Mouse (Mus musculus) C2C12 (cell line): ENCODE measurements around the gene Ttll13.

Source experiments
- CEBPB ChIP-seq: IDR thresholded peaks from one replicate; pipeline ENCODE4 v1.6.1; 2011; ENCODE audit warnings: low read depth, mild to moderate bottlenecking, control low read depth, moderate library complexity
- CTCF ChIP-seq: IDR thresholded peaks from one replicate; pipeline ENCODE4 v1.5.1; 2011; ENCODE audit not compliant: control insufficient read depth, insufficient read depth, insufficient read length
- MAX ChIP-seq: IDR thresholded peaks from one replicate; pipeline ENCODE4 v1.6.1; 2011; ENCODE audit warnings: mild to moderate bottlenecking, control low read depth
- MYOG ChIP-seq: IDR thresholded peaks from one replicate; pipeline ENCODE4 v1.6.1; 2011; ENCODE audit not compliant: control insufficient read depth, insufficient read length; ENCODE audit errors: extremely low read depth
- USF1 ChIP-seq: IDR thresholded peaks from one replicate; pipeline ENCODE4 v1.6.1; 2011; ENCODE audit warnings: low read depth, mild to moderate bottlenecking, control low read depth, moderate library complexity

- TF ChIP-seq MAX (no peak), CTCF (no peak), MYOG (no peak), USF1 (no peak), CEBPB (no peak)
These were observed 52.6 kb downstream of the Ttll13 start for GRCm38 (mm10) chr7:80298754-80299153.
